Mouse (Mus musculus): Measurements from ENCODE around the gene Ttc9. TPM values are rescaled to one million over a fixed set of nuclear protein-coding genes. Genes with fewer than 3 reads are reported as not detected.

The Ttc9 gene
- total RNA-seq (2014; fragmentation: Nextera tagmentation) (not detected in 2 replicates), total RNA-seq (2017) (0.12 and 0.27 TPM in 2 replicates), polyA plus RNA-seq (2012) (not detected in 2 replicates)

- Histone ChIP-seq H3K27me3 (ENCODE audit: insufficient read depth, low read length) (peaks cover 27% of the 10 kb centered on the region), H3K4me1 (ENCODE audit: insufficient read depth, low read depth, low read length) (no peaks in the 10 kb centered on the region), H3K9me3 (replicated peaks) (no peaks in the 10 kb centered on the region), H3K36me3 (replicated peaks) (no peaks in the 10 kb centered on the region), H3K4me3 (ENCODE audit: low read depth, low read length) (no peak within 1 kb of the TSS)
- TF ChIP-seq TAL1 (conservative IDR thresholded peaks at IDR 0.05; ENCODE audit: low read depth, low read length) (no peak), CTCF (IDR thresholded peaks at IDR 0.05; ENCODE audit: low read depth, low read length) (no peak), GATA1 (IDR thresholded peaks at IDR 0.05; ENCODE audit: borderline replicate concordance, low read length) (no peak)
- ATAC-seq (ENCODE audit: extremely low read depth, insufficient number of reproducible peaks, low FRiP score, poor library complexity, severe bottlenecking), result no peak
- DNase-seq (ENCODE audit: low spot score), result no peak
Measured at GRCm38 (mm10) chr12:81630915-81631660, at the start of gene Ttc9. Ttc9 (plus strand) TSS chr12:81631249.

- H3K4me3 ChIP-seq (ENCODE audit: low read depth, low read length), result peak within 1 kb of the TSS; percentile 71
- peak; percentile 86 for DNase-seq (ENCODE audit: low spot score)
- peaks cover 17% of the 10 kb centered on the region for H3K36me3 ChIP-seq (replicated peaks)
- peaks cover 5% of the 10 kb centered on the region for H3K27me3 ChIP-seq (ENCODE audit: insufficient read depth, low read length)
- TF ChIP-seq GATA2 (IDR thresholded peaks at IDR 0.05; ENCODE audit: borderline replicate concordance, low read depth, low read length) (no peak), TAL1 (conservative IDR thresholded peaks at IDR 0.05; ENCODE audit: low read depth, low read length) (peak; percentile 49; the same call in 1 of the 2 replicates)
- peak; percentile 100 for ATAC-seq (ENCODE audit: extremely low read depth, insufficient number of reproducible peaks, low FRiP score, poor library complexity, severe bottlenecking)
- no peaks in the 10 kb centered on the region for H3K9me3 ChIP-seq (replicated peaks)
- peaks cover 22% of the 10 kb centered on the region for H3K4me1 ChIP-seq (ENCODE audit: insufficient read depth, low read depth, low read length)
Measured at GRCm38 (mm10) chr12:81594902-81595671, 36.0 kb upstream of the Ttc9 start, which contains the start of gene Med6. Med6 (minus strand) TSS chr12:81595008.

- Histone ChIP-seq H3K27me3 (ENCODE audit: insufficient read depth, low read length) (peaks cover 14% of the 10 kb centered on the region), H3K36me3 (replicated peaks) (peaks cover 3% of the 10 kb centered on the region), H3K9me3 (replicated peaks) (no peaks in the 10 kb centered on the region), H3K4me3 (ENCODE audit: low read depth, low read length) (peak overlapping the region; percentile 10; the same call in 1 of the 2 replicates), H3K4me1 (ENCODE audit: insufficient read depth, low read depth, low read length) (peaks cover 22% of the 10 kb centered on the region)
- ATAC-seq (ENCODE audit: extremely low read depth, insufficient number of reproducible peaks, low FRiP score, poor library complexity, severe bottlenecking), result no peak
- DNase-seq (ENCODE audit: low spot score), result no peak
- TF ChIP-seq CTCF (IDR thresholded peaks at IDR 0.05; ENCODE audit: low read depth, low read length) (no peak), GATA2 (IDR thresholded peaks at IDR 0.05; ENCODE audit: borderline replicate concordance, low read depth, low read length) (no peak), GATA1 (IDR thresholded peaks at IDR 0.05; ENCODE audit: borderline replicate concordance, low read length) (no peak), TAL1 (conservative IDR thresholded peaks at IDR 0.05; ENCODE audit: low read depth, low read length) (no peak), POLR2AphosphoS5 (IDR thresholded peaks at IDR 0.05; ENCODE audit: insufficient replicate concordance, low read depth, low read length) (no peak)
Measured at GRCm38 (mm10) chr12:81596547-81597262, 34.3 kb upstream of the Ttc9 start.

GRCm38 (mm10) chr12:81604995-81605784 is 25.9 kb upstream of the Ttc9 start:
- ATAC-seq (ENCODE audit: extremely low read depth, insufficient number of reproducible peaks, low FRiP score, poor library complexity, severe bottlenecking), result no peak
- no peak for DNase-seq (ENCODE audit: low spot score)
- H3K36me3 ChIP-seq (replicated peaks), result no peaks in the 10 kb centered on the region
- TF ChIP-seq CTCF (IDR thresholded peaks at IDR 0.05; ENCODE audit: low read depth, low read length) (no peak), POLR2AphosphoS5 (IDR thresholded peaks at IDR 0.05; ENCODE audit: insufficient replicate concordance, low read depth, low read length) (no peak), GATA1 (IDR thresholded peaks at IDR 0.05; ENCODE audit: borderline replicate concordance, low read length) (no peak), TAL1 (conservative IDR thresholded peaks at IDR 0.05; ENCODE audit: low read depth, low read length) (no peak), GATA2 (IDR thresholded peaks at IDR 0.05; ENCODE audit: borderline replicate concordance, low read depth, low read length) (no peak)
- peaks cover 21% of the 10 kb centered on the region for H3K27me3 ChIP-seq (ENCODE audit: insufficient read depth, low read length)
- no peaks in the 10 kb centered on the region for H3K9me3 ChIP-seq (replicated peaks)
- peaks cover 2% of the 10 kb centered on the region; the same call in 1 of the 2 replicates for H3K4me1 ChIP-seq (ENCODE audit: insufficient read depth, low read depth, low read length)
- H3K4me3 ChIP-seq (ENCODE audit: low read depth, low read length), result no peak overlapping the region

GRCm38 (mm10) chr12:81609445-81609844 is 21.6 kb upstream of the Ttc9 start:
- no peak for ATAC-seq (ENCODE audit: extremely low read depth, insufficient number of reproducible peaks, low FRiP score, poor library complexity, severe bottlenecking)

More at GRCm38 (mm10) chr12:81609445-81609844, 21.6 kb upstream of the Ttc9 start:
- Histone ChIP-seq H3K4me3 (ENCODE audit: low read depth, low read length) (no peak overlapping the region), H3K36me3 (replicated peaks) (no peaks in the 10 kb centered on the region), H3K27me3 (ENCODE audit: insufficient read depth, low read length) (peaks cover 11% of the 10 kb centered on the region), H3K4me1 (ENCODE audit: insufficient read depth, low read depth, low read length) (no peaks in the 10 kb centered on the region), H3K9me3 (replicated peaks) (no peaks in the 10 kb centered on the region)
- DNase-seq (ENCODE audit: low spot score), result no peak
- no peak for TF ChIP-seq GATA2 (IDR thresholded peaks at IDR 0.05; ENCODE audit: borderline replicate concordance, low read depth, low read length)
- no peak for TF ChIP-seq CTCF (IDR thresholded peaks at IDR 0.05; ENCODE audit: low read depth, low read length)
- no peak for TF ChIP-seq POLR2AphosphoS5 (IDR thresholded peaks at IDR 0.05; ENCODE audit: insufficient replicate concordance, low read depth, low read length)
- TF ChIP-seq TAL1 (conservative IDR thresholded peaks at IDR 0.05; ENCODE audit: low read depth, low read length), result no peak
- no peak for TF ChIP-seq GATA1 (IDR thresholded peaks at IDR 0.05; ENCODE audit: borderline replicate concordance, low read length)

Measured in G1E (cell line).